Mouse (Mus musculus): ENCODE data around the gene Hspb9.
A peak's percentile ranks its signal among the peaks of the same experiment; 100 is the strongest.

The Hspb9 gene

DNA sequence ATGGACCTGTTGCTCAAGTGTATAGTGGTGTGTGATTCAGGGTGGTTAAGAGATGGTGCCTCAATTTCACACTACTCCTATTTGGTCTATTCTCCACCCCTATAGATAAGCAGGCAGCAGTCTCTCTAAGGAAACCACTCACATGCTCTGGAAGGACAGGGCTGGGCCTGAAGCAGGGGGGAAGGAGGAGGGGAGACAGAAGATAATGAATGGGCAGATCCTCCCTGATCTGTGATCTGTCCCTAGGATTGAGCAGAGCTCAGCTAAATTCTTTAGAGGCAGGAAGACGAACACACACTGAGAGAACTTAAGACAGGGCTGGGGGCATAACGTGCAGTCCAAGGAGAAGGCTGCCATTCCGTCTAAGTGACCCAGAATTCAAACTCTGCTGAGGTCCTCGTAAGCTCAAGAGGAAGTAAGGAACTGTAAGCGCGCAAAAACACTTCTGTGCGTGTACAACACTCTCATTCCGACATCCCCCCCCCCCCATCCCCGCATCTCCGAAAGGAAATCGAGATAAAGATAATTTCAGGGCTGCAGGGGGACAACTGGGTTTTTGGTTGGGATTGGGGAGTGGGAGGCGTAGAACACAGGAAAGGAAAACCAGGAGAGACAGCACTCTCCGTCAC is 23.6 kb downstream of the Hspb9 start:
- TF ChIP-seq GATA4 (IDR thresholded peaks at IDR 0.05; ENCODE audit: insufficient replicate concordance, low read length) = peak; percentile 69

DNA sequence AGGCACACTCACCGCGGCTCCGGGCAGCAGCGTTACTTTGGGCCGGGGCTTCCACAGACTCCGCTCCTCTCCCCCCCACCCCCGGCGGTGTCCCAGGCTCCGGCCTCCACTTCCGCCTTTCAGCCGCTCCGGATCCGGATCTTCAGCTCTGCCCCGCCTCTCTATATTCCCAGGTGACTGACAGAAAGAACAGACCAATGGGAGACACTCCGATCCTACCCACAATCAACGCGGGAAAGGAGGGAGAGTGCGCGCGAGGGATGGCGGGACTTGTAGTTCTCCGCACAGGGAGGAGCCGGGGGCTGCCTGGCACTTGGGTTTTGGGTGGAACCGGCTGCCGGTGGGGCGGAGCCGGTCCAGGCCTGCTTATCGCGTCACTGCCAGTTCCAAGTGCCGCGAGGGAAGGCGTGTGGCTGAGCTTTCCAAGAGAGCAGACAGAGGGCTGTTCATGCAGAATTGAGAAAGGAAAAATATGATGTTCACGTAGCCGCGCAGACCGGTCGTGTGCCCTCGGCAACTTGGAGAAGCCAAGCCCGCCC is 24.5 kb downstream of the Hspb9 start, which contains the start of gene Rab5c:
Gene Rab5c, minus strand, starts transcription at position 150 of the 539 bp plus-strand sequence.
- peak; percentile 80; the same call in 1 of the 2 replicates for TF ChIP-seq GATA4 (IDR thresholded peaks at IDR 0.05; ENCODE audit: insufficient replicate concordance, low read length)

DNA sequence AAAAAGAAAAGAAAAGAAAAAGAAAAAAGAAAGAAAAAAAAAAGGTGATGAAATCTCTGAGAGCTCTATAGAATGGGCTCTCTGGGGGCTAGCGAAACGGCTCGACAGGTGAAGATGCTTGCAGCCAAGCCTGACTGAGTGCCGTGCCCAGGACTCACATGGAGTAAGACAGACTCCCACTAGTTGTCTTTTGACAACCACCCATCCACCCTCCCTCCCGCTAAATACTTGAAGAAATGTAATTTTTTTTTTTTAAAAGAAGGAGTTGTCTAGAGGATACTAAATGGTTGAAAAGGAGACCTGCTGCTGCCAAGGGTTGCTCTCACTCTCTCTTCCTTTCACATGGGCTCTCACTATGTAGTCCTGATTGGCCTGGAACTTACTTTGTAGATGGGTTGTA is 25.1 kb downstream of the Hspb9 start:
- TF ChIP-seq GATA4 (IDR thresholded peaks at IDR 0.05; ENCODE audit: insufficient replicate concordance, low read length) = no peak

DNA sequence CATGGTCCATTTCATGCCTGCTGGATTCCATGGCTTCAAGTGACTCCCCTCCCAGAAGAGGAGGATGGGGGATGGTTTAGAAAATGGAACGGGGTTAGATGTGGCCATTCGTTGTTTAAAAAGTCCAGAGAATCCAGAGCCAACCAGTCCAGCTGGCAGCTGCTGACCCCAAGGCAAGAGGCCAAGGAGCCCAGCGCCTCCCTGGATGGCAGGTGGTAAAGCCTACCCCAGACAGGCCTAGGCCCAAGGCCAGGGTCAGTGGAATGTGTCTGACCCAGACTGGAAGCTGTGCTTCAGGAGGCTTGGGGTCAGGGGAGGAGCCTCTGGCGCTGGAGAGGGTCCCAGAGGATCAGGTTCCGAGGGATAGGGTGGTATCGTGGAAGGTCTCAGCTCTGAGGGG is 27.7 kb downstream of the Hspb9 start:
- TF ChIP-seq GATA4 (IDR thresholded peaks at IDR 0.05; ENCODE audit: insufficient replicate concordance, low read length) = no peak

DNA sequence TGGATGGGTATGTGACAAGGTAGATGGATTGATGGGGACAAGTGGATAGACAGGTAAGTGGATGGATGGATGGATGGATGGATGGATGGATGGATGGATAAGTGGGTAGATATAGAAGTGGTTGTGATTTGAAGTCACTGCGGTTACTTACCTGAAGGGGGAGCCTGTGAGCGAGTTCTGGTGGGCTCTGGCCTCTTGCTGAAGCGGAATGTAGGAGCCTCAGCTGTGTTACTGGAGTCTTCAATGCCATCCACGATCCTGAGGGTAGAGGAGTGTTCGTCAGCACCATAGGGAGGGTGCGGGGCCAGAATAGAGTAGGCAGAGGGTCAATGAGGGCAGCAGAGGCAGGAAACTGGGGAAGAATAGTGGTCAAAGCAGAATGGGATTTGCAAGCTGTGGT is 31.4 kb downstream of the Hspb9 start:
- no peak for TF ChIP-seq GATA4 (IDR thresholded peaks at IDR 0.05; ENCODE audit: insufficient replicate concordance, low read length)

DNA sequence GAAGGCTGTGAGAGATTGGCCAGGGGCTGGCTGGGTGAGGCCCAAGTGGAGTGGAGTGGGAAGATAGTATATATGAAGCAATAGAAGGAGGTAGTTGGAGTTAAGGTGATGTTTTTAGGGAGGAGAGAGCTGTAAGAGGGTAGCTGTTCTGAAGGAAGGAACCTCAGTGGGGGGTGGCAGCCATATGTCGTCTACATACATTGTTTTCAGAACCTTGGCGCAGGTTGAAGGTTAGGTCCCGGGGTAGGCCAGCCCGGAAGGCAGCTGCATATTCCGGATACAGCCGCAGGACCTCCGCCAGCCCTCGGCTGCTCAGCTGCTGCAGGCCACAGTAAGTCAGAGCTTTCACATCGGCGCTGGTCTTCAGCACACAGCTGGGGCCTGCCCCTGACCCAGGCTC is 32.9 kb downstream of the Hspb9 start:
- TF ChIP-seq GATA4 (IDR thresholded peaks at IDR 0.05; ENCODE audit: insufficient replicate concordance, low read length) = no peak

DNA sequence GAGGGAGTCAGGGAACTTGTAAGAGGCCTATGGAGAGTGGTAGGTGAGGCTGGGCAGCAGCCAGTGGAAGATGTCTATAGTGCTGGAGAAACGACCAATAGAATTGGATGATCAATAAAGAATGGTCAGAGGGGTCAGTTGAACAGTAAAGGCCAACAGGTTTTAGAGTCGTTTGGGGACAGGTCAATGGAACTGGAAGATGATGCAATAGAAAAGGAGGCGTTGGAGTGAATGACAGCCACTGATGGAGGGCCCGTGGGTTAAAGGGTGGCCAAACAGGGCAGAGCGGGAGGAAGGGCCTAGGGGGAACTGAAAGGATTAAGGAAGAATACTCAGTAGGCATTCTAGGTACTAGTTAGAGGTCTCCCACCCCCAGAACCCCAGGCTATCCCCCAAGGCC is 33.5 kb downstream of the Hspb9 start:
- no peak for TF ChIP-seq GATA4 (IDR thresholded peaks at IDR 0.05; ENCODE audit: insufficient replicate concordance, low read length)

DNA sequence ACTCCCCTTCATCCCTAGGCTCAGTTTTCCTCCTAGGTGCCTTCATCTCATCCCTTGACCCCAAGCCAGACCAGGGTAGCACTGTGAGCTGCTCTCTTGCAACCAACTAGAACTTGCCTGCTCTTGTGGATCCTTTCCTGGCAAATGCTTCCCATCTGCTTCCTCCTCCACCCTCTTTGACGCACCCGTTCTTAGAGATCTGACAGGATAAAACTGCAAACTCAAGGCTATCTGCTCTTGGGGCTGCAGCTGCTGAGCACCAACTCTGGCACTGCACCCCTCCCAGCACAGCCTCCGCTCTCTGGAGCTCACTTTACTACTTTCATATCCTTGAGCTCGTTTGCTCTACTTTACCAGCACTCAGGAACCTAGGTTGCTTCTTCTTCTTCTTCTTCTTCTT is 35.0 kb downstream of the Hspb9 start:
- TF ChIP-seq GATA4 (IDR thresholded peaks at IDR 0.05; ENCODE audit: insufficient replicate concordance, low read length) = no peak

DNA sequence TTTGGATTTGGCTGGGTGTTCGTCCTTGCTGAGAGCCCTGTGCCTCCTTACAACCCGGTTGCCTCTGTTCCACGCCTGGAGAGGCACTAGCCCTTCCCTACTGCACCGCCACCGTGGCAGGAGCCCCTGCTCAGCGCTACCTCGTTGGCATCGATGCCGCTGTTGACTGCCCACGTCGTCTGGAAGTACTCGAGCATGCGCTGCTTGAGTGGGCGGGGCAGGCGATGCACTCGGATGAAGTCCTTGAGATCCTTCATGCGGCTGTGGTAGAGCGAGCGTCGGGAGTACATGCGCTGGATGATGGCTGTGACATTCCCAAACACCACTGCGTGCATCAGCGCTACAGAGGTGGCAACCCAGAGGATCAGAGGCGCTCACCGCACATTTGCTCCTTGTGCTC is 35.8 kb downstream of the Hspb9 start:
- no peak for TF ChIP-seq GATA4 (IDR thresholded peaks at IDR 0.05; ENCODE audit: insufficient replicate concordance, low read length)

DNA sequence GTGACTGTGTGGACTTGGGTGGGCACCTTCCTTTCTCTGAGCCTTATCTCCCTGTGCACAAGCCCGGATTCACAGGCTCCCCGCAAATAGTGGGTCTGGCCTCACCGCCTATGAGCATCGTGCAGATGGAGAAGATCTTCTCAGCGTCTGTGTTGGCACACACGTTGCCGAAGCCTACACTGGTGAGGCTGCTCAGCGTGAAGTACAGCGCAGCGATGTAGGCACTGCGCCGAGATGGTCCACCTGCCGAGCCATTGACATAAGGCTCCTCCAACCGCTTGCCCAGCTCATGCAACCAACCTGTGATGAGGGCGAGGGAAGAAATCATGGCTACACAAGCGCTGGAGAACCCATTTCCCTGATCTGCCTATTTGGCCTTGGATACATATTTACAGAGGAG is 36.5 kb downstream of the Hspb9 start:
- TF ChIP-seq GATA4 (IDR thresholded peaks at IDR 0.05; ENCODE audit: insufficient replicate concordance, low read length) = no peak

DNA sequence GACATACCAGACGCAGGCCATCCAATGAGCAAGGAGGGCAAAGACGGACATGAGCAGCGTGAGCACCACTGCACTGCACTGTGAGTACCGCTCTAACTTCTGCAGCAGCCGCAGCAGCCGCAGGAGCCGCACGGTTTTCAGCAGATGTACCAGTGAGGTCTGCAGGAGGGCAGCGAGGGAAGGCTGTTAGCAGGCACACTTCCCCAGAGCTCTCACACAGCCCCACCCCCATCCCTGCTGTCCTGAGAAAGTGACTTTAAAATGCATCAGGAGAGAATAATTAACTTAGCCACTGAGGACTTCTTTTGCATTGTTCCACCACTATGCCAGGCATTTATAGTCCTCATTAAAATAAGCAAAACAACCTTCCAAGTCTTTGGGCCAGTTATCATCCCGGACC is 38.6 kb downstream of the Hspb9 start:
- no peak for TF ChIP-seq GATA4 (IDR thresholded peaks at IDR 0.05; ENCODE audit: insufficient replicate concordance, low read length)

DNA sequence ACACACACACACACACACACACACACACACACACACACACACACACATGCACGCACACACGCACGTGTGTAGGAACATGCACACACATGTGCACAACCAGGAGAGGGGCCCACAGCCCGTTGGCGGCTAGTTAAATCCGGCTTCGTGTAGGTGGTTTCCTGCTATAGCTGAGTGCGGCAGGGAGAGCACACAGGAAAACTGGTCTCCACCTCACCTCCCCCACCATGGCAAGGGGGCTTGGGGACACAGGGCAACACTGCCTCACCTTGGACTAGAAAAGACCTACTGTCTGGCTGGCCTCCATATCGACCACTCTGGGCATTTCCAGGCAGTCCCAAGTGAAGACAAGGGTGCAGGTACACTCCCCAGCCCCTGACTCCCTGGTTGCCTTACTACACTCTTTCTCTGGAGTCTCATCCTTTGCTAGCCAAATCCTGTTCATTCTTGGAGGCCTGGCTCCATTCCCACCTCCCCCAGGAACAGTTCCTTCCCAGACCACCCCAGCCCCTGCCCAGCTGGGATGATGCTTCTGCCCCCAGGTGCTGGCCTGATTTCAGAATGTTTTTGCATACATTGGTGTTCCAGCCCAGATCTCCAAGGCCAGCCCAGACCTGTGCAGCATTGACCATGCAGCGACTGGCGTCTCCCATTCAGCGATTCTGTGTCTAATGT is 40.5 kb downstream of the Hspb9 start:
- TF ChIP-seq GATA4 (IDR thresholded peaks at IDR 0.05; ENCODE audit: insufficient replicate concordance, low read length) = no peak

DNA sequence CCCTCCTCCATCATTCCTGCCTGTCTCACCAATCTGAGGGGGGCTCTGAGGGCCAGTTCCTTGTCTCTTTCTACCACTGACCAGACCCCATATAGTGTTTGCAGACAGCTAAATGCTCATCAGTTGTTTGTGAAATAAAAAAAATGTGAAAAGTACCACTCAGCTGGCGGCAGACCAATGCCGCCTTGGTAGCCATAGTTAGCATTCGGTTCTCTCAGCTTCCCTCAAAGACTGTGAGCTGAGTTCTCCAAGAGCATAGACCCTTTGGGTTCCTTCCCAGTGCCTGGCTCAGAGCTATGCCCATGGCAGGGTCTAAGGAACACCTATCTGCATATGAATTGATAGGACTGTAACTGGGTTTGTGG is 41.0 kb downstream of the Hspb9 start:
- no peak for TF ChIP-seq GATA4 (IDR thresholded peaks at IDR 0.05; ENCODE audit: insufficient replicate concordance, low read length)

DNA sequence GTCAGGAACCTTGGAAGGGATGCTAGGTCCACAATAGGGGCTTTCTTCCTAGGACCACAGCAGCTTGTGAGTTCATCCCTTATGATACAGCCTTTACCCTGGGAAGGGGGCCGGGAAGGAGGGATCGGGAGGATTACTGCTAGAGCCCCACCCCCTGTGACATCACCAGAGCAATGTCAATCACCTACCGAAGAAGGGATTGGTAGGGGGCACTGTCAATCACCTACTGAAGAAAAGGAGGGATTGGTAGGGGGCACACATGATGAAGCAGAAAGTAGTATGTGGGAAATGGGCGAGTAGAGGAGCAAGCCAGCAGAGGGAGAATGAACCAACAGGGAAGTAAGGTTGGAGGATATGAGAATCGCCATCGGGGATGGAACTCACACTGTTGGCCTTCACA is 42.8 kb downstream of the Hspb9 start:
- no peak for TF ChIP-seq GATA4 (IDR thresholded peaks at IDR 0.05; ENCODE audit: insufficient replicate concordance, low read length)

DNA sequence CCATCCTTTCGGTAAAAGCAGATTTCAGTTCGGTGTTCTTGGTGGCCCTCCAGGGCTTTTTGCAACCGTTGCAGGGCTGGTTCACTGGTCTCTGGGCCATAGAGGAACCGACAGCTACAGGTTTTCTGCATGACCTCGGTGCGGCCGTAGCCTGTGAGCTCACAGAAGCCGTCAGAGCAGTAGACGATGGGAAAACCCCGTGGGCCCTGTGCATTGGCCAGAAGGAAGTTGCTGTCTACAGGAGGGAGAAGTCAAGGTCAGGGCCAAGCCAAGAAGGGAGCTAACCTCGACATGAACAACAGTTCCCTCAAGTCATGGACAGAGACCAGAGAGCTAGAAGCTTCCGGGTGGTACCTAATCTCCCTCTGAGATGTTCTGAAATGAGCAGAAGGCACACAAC is 43.9 kb downstream of the Hspb9 start:
- TF ChIP-seq GATA4 (IDR thresholded peaks at IDR 0.05; ENCODE audit: insufficient replicate concordance, low read length) = no peak

DNA sequence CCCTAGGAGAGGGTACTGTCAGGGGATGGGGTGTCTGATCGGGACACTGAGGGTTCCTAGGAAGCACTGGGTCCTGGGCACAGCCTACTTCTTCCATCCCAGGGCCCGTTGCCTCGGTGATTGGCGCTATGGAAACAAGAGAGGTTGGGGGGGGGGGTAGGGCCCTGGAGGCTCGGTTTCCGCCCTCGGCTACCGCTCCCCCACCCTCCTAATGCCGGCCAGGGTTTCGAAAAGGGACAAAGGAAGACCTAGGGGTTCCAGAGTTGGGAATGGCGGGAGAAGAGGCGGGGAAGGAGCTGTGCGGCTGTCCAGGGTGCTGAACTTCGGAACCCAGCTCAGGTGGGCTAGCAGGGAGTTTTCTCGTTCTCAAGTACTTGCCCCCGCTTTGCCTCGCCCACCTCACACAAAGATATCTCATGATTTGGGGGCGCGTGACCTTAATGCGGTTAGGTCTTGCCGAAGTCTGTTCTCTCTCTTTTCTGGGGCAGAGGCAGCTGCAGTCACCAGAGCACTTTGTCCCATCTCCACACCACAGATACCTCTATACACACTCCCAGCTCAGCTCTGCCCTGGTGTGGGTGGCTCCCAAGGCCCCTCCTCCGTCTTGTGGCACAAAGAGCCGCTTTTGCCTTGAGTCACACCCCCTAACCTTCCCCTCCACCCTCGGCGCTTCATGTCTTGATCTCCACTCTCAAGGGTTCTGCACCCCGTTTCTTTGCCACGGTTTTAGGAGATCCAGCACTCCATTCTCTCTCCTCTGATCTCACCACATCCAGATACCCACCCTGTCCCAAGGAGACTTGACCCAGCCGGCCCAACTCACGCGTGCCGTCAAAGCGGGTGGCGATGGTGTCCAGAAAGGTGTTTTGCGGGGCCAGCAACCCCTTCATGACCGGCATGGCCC is 45.3 kb downstream of the Hspb9 start:
- TF ChIP-seq GATA4 (IDR thresholded peaks at IDR 0.05; ENCODE audit: insufficient replicate concordance, low read length) = no peak
